Mouse (Mus musculus) T-helper 2 cell (primary cell): Measurements from ENCODE around the gene Paqr7.

Source experiments
- in situ Hi-C: fragments of 300-600 bp; cut with MboI, MseI; formaldehyde crosslinking; loops from one replicate; pipeline ENCODE4 v1.15.1; 2025; ENCODE audit warnings: high pct_unique_total_duplicates

Gene Paqr7

DNA sequence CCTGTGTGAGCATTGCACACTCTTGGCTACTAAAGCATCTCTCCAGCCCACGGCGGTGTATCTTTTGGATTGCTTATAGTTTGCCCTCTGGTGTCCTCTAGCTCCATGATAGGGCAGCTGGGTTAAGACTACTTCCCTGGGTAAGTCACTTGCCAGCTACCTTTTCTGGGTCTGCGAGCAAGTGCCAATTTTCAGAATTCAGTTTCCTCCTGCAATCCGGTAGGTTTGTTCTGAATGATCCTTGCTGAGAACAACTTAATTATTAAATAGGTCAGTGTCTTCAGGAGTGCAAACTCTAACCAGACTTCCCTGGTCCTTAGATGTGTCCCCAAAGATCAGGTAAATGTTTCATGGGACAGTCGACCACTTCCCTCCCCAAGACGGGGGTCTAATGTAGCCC lies 4.6 kb downstream of the Paqr7 start:
- in situ Hi-C loops: no loop called here

DNA sequence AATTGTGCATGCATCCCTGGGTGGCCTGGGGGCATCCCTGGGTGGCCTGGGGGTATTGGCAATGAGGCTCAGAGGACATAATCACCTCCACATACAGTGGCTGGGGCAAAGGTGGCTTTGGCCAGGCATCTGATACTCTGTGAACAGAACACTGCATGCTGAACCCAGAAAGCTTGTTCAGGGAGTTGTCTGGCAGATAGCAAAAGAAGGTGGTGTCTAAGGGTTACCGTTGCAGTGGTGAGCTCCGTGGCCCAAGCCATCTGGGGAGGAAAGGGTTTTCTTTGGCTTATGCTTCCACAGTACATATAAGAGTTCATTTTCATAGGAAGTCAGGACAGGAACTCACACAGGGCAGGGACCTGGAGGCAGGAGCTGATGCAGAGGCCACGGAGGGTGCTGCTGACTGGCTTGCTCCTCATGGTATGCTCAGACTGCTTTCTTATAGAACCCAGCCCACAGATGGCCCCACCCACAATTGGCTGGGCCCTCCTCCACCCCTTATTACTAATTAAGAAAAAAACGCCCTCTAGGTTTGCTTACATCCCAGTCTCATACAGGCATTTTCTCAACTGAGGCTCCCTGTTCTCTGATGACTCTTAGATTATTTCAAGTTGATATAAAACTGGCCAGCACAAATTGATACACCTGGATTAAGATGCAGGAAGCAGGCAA lies 7.3 kb downstream of the Paqr7 start:
- in situ Hi-C loops: no loop called here

GRCm38 (mm10) chr4:134505303-134505789 lies 8.8 kb downstream of the Paqr7 start:
- in situ Hi-C loops: no loop called here

GRCm38 (mm10) chr4:134505966-134506594 lies 9.6 kb downstream of the Paqr7 start:
- in situ Hi-C loops: no loop called here

- in situ Hi-C loops: no loop called here
These were observed 10.2 kb downstream of the Paqr7 start for GRCm38 (mm10) chr4:134506713-134507112.

GRCm38 (mm10) chr4:134510396-134510795 lies 13.9 kb downstream of the Paqr7 start:
- in situ Hi-C loops: no loop called here

GRCm38 (mm10) chr4:134510845-134511411 lies 14.4 kb downstream of the Paqr7 start, which contains the start of gene Aunip:
Aunip (plus strand) TSS chr4:134510999.
- in situ Hi-C loops: no loop called here

DNA sequence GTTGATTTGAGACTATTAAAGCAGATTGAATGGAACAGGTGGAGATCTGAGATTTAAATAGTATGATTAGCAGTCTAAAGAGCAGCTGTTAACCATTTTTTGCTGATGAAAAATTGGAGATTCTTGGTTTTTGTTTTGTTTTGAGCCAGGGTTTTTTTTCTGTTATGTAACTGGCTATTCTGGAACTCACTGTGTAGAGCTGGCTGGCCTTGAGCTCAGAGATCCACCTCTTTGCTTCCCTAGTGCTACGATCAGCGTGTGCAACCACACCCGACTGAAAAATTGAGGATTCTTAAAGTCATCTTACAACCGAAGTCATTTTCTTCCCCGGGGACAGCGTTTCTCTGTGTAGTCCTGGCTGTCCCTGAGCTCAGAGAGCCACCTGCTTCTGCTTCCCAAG lies 15.2 kb downstream of the Paqr7 start:
- in situ Hi-C loops: no loop called here

- in situ Hi-C loops: no loop called here
These were observed 16.3 kb downstream of the Paqr7 start for GRCm38 (mm10) chr4:134512798-134513197.

DNA sequence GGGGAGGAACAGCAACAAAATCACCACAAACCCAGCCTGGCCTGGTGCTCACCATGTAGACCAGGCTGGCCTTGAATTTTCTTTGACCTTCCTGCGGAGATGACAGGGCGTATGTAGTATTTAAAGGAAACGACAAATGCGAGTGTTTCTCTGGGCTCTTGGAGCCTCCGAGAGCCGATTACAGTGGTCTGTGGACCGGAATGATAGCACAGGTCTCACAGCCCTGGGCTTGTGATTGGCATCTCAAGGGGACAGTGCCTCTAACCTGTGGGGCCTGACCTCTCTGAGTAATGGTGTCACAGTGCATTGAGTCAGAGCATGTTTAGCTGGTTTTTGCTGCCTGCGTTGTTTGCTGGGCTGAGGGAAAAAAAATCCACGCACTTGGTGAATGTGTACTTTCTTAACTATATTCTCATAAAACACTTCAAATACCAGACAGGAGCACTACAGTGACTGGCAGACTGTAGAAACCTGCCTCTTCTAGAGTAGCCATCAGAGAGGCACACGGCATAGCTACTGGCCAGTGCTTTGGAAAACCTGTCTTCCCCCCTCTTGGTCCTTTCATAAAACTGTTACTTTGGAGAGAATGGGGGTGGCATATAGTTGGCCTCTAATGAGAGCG lies 17.9 kb downstream of the Paqr7 start:
- in situ Hi-C loops: no loop called here

- in situ Hi-C loops: no loop called here
These were observed 19.1 kb downstream of the Paqr7 start for GRCm38 (mm10) chr4:134515614-134516013.

GRCm38 (mm10) chr4:134516981-134517380 lies 20.5 kb downstream of the Paqr7 start:
- in situ Hi-C loops: no loop called here

DNA sequence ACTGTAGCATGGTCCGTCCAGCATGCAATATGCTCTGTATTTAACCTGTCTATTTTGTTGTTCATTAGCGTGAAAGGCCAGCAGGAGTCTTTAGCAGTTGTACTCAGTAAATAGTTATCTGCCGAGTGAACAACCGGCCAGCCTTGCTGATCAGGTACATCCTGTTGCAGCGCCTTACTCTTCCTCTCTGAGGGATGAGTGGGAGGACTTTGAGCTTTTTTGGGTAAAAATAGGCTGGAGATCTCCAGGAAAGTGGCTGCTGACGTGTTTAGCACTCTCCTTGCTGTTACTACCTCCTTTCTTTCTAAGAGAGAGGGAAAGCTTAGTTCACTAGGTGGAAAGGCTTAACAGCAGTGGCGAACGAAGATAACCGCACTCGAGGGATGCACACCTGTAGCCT lies 21.2 kb downstream of the Paqr7 start:
- in situ Hi-C loops: no loop called here

GRCm38 (mm10) chr4:134518541-134518940 lies 22.0 kb downstream of the Paqr7 start:
- in situ Hi-C loops: no loop called here

GRCm38 (mm10) chr4:134519281-134519680 lies 22.8 kb downstream of the Paqr7 start:
- in situ Hi-C loops: no loop called here

DNA sequence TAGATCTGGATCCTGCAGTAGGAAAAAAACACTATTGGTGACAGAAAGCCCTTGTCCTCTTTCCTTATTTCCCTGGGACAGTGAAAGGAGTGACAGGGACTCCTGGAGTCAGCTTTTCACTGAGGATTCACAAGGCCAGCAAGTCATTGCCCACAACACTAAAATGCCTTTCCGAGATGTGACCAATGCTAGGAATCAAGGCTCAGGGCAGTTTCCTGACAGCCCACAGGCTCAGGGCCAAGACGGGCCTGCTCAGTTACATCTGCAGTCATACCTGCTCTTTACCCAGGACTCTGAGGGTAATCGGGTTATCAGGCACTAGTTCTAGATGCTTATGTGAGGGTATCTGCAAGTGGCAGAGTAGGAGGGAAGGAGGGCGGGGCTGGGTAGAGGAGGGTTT lies 26.9 kb downstream of the Paqr7 start:
- in situ Hi-C loops: no loop called here

DNA sequence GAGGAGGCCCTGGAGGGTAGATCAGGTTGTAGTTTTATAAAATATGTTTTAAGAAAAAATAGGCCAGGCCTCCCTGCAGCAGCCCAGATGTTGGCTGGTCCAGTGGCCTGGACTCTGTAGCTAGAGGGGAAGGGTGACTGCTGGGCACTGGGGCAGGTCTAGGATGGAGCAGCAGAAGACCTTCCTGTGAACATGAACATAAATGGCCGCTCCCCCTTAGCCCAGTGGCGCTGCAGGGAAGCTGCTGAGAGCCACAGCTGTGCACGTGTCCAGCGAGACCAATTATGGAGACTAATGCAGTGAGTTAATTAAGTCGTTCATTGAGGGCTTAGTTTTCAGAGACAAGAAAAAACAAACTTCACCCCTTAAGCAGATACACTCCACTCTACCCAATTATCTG lies 29.3 kb downstream of the Paqr7 start:
- in situ Hi-C loops: no loop called here

- in situ Hi-C loops: no loop called here
These were observed 29.7 kb downstream of the Paqr7 start for GRCm38 (mm10) chr4:134526220-134526619.

- in situ Hi-C loops: no loop called here
These were observed 36.4 kb downstream of the Paqr7 start for GRCm38 (mm10) chr4:134532928-134533327.

DNA sequence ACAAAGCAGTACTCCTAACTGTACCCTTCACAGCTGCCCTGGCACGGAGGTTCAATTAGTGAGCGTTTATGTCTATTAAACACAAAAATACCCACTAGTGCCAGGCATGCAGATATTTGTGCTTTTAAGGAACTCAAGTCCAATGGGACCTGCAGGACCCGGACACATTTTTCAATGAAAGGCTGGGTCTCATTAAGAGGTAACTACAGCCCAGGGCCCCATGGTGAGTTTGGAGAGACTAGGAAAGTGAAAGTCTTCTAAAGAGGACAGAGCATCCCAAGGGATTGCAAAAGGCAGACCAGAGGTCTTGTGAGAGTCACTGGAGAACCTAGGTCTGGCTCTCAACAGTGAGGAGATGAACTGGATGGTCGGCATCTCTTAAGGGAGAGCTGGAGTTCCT lies 36.9 kb downstream of the Paqr7 start:
- in situ Hi-C loops: no loop called here

DNA sequence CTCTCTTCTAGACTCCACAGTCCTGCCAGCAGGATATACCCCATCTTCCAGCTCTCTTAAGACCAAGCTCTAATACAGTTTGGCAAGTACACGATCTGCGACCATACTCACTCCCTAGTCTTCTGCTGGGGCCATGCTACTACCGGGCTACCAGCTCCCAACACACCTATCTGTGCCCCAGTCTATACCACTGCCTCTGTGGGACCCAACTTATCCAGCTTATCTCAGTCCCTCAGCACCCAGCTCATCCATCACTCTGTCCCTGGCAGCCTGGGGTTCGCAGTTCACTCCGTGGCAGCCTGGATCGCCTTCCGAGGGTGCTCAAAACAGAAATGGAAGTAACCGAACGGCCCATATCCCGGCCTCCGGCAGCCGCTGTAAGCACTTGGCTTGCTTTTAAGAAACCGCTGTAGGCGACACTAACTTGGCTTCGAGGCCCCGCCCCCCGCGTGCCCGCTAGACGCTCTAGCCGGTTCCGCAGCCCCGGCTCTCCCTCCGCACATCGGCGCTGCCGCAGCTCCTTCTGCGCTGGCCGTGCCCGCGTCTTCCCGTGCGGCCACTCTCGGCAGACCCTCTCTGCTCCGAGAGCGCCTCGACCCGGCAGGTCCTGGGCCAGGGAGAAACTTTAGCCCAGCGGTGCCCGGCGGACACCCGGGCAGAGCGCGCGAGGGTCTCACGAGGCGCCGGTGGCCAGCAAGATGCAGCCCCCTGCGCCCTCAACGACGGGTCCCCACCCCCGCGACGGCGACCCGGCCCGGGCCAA lies 37.8 kb downstream of the Paqr7 start:
- in situ Hi-C loops: no loop called here
